Mouse (Mus musculus) G1E (cell line): ENCODE results near the gene Ncoa3. TPM values are rescaled to one million over a fixed set of nuclear protein-coding genes. Genes with fewer than 3 reads are reported as not detected.

Experiments used
- ATAC-seq: 2 replicates; pipeline ENCODE4 v1.8.0; 2016; ENCODE audit warnings: mild to moderate bottlenecking; ENCODE audit not compliant: insufficient number of reproducible peaks, poor library complexity, low FRiP score, severe bottlenecking; ENCODE audit errors: extremely low read depth
- DNase-seq: peaks from one replicate; pipeline ENCODE4 v3.0.0; 2012; ENCODE audit warnings: low spot score
- H3K27me3 ChIP-seq: 2 replicates; pipeline ENCODE4 v1.6.1; 2012; ENCODE audit warnings: mild to moderate bottlenecking, low read length, inconsistent platforms; ENCODE audit not compliant: insufficient read depth
- H3K36me3 ChIP-seq: replicated peaks from 2 replicates; pipeline ENCODE3; 2012; ENCODE audit warnings: mild to moderate bottlenecking, inconsistent platforms
- H3K4me1 ChIP-seq: 2 replicates; pipeline ENCODE4 v1.6.1; 2012; ENCODE audit warnings: low read depth, low read length, inconsistent platforms, mixed read lengths; ENCODE audit not compliant: insufficient read depth
- H3K4me3 ChIP-seq: 2 replicates; pipeline ENCODE4 v1.5.1; 2012; ENCODE audit warnings: low read depth, mild to moderate bottlenecking, inconsistent platforms, low read length, moderate library complexity, mixed read lengths
- H3K9me3 ChIP-seq: replicated peaks from 2 replicates; pipeline ENCODE4 v1.6.1; 2012; ENCODE audit warnings: inconsistent platforms
- CTCF ChIP-seq: IDR thresholded peaks from 2 replicates; pipeline ENCODE4 v1.5.1; 2012; ENCODE audit warnings: low read depth, low read length, inconsistent platforms, mixed read lengths
- GATA1 ChIP-seq: IDR thresholded peaks from 2 replicates; pipeline ENCODE4 v1.6.1; 2012; ENCODE audit warnings: borderline replicate concordance, low read length, inconsistent platforms, mixed read lengths
- GATA2 ChIP-seq: IDR thresholded peaks from 2 replicates; pipeline ENCODE4 v1.6.1; 2012; ENCODE audit warnings: low read depth, low read length, inconsistent platforms, borderline replicate concordance
- POLR2AphosphoS5 ChIP-seq: IDR thresholded peaks from 2 replicates; pipeline ENCODE4 v1.6.1; 2012; ENCODE audit warnings: low read depth, low read length, inconsistent platforms; ENCODE audit not compliant: insufficient replicate concordance
- TAL1 ChIP-seq: conservative IDR thresholded peaks from 2 replicates; pipeline ENCODE4 v1.6.1; 2012; ENCODE audit warnings: low read depth, low read length, inconsistent platforms, mixed read lengths
- polyA plus RNA-seq: library from polyadenylated mRNA; stranded (reverse); fragments of >175 nt; gene quantifications from 2 replicates; pipeline ENCODE4 v1.2.3, GENCODE M21; 2012
- total RNA-seq, 2 experiments: library from RNA; stranded (forward) in 1 of 2; stranded (reverse) in 1 of 2; fragments of 200-1000 nt in 1 of 2; fragments of >200 nt in 1 of 2; fragmentation: Nextera tagmentation in 1 of 2; gene quantifications; 2 replicates each; pipeline ENCODE4 v1.2.3; 2014 to 2017

Gene Ncoa3
- total and polyA plus RNA-seq, 3 experiments, result 8.2 to 17.9 (median 14.6) TPM

- no peak for DNase-seq
- Histone ChIP-seq H3K4me1 (peaks cover 15% of the 10 kb centered on the region), H3K27me3 (peaks cover 23% of the 10 kb centered on the region), H3K4me3 (no peak overlapping the region), H3K9me3 (no peaks in the 10 kb centered on the region), H3K36me3 (no peaks in the 10 kb centered on the region)
- TF ChIP-seq POLR2AphosphoS5, result no peak
- TF ChIP-seq GATA1, result no peak
- no peak for TF ChIP-seq GATA2
- no peak for TF ChIP-seq CTCF
- no peak for TF ChIP-seq TAL1
- ATAC-seq, result no peak
Measured at GRCm38 (mm10) chr2:166007046-166007445, 14.6 kb downstream of the Ncoa3 start.

GRCm38 (mm10) chr2:166008558-166009392, 16.3 kb downstream of the Ncoa3 start:
- Histone ChIP-seq H3K4me1 (peaks cover 19% of the 10 kb centered on the region), H3K9me3 (no peaks in the 10 kb centered on the region), H3K4me3 (no peak overlapping the region), H3K36me3 (no peaks in the 10 kb centered on the region), H3K27me3 (peaks cover 25% of the 10 kb centered on the region)
- ATAC-seq (no peak), DNase-seq (no peak)
- TF ChIP-seq GATA1, result no peak
- TF ChIP-seq GATA2, result no peak
- no peak for TF ChIP-seq CTCF
- no peak for TF ChIP-seq TAL1
- TF ChIP-seq POLR2AphosphoS5, result no peak

DNA sequence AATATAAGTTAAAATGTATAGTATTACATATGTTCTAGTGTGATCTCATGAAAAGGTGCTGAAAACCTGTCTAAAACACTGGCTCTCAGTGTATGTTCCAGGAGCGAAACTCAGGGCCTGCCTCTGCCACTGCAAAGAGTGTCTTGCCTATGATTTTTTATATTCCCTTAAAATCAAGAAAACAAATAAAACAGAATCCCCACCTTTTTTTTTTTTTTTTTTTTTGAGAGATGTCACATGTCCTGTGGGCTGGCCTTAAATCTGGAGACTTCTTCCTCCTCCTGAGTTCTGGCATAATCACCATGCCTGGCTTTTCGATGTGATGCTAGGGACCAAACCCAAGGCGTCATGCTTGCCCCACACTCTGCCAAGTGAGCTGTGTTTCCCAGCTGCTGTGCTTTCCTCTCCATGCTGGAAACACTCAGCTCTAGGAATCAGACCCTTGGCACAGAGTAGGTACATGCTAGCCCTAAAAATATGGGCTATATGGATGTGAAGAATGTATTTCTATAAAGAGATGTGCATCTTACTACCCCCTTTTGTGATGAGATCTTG, 17.0 kb downstream of the Ncoa3 start:
- Histone ChIP-seq H3K4me1 (peaks cover 19% of the 10 kb centered on the region), H3K36me3 (no peaks in the 10 kb centered on the region), H3K27me3 (peaks cover 25% of the 10 kb centered on the region), H3K9me3 (no peaks in the 10 kb centered on the region), H3K4me3 (no peak overlapping the region)
- no peak for ATAC-seq
- DNase-seq, result no peak
- TF ChIP-seq TAL1, result no peak

GRCm38 (mm10) chr2:166010321-166010720, 17.9 kb downstream of the Ncoa3 start:
- Histone ChIP-seq H3K36me3 (no peaks in the 10 kb centered on the region), H3K4me1 (peaks cover 20% of the 10 kb centered on the region)

GRCm38 (mm10) chr2:166011422-166011821, 19.0 kb downstream of the Ncoa3 start:
- Histone ChIP-seq H3K36me3 (no peaks in the 10 kb centered on the region), H3K9me3 (no peaks in the 10 kb centered on the region), H3K27me3 (peaks cover 25% of the 10 kb centered on the region), H3K4me1 (peaks cover 22% of the 10 kb centered on the region), H3K4me3 (no peak overlapping the region)
- DNase-seq (no peak), ATAC-seq (no peak)
- TF ChIP-seq POLR2AphosphoS5 (no peak), GATA1 (no peak)

More at GRCm38 (mm10) chr2:166010321-166010720, 17.9 kb downstream of the Ncoa3 start:
- H3K9me3 ChIP-seq, result no peaks in the 10 kb centered on the region
- DNase-seq (no peak), ATAC-seq (no peak)
- peaks cover 28% of the 10 kb centered on the region for H3K27me3 ChIP-seq
- no peak overlapping the region for H3K4me3 ChIP-seq
- TF ChIP-seq CTCF (no peak), POLR2AphosphoS5 (no peak), GATA2 (no peak), TAL1 (no peak), GATA1 (no peak)

- H3K4me3 ChIP-seq, result no peak overlapping the region; the same call in 1 of the 2 replicates
- ATAC-seq, result peak; percentile 91
- peaks cover 22% of the 10 kb centered on the region for H3K4me1 ChIP-seq
- no peak for TF ChIP-seq GATA1
- TF ChIP-seq TAL1, result peak; percentile 72
- TF ChIP-seq POLR2AphosphoS5, result no peak
- no peaks in the 10 kb centered on the region for H3K36me3 ChIP-seq
- H3K9me3 ChIP-seq, result no peaks in the 10 kb centered on the region
- H3K27me3 ChIP-seq, result peaks cover 23% of the 10 kb centered on the region
- DNase-seq, result peak; percentile 54
Measured at GRCm38 (mm10) chr2:166012145-166012544, 19.7 kb downstream of the Ncoa3 start.
